17 mouse cellular contexts compared by ENCODE assay signal in the genomic region with DNA sequence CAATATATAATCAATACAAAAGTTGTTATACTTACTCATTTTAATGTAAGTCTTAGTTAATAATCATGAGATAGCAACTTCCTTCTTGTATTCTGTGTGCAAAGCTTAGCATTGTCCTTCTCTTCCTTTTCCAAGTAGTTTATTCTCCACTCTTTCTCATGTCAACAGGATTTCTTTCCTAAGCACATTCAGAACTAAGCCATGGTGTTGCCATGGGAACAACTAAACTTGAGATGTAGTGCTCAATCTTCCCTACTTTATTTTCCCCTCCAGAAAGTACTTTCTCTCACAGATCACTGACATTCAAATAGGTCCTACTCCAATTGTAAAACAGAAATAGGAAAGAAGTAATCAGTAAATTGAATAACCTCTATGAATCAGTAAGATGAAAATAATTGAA.
"Had no signal": no experiment of that assay in that cellular context is flagged by ENCODE, and none has a peak within 500 bp of the region (broad histone marks: within the 10 kb centered on the region; RNA-seq: fewer than 3 reads in every experiment).

No protein-coding gene starts in this region.

- DNase-seq: kidney, adult 2 months; kidney, postnatal 25 days; layer of hippocampus, adult 9-11 months; liver; lung, adult 18-20 months; lung, postnatal 10 days; lung, postnatal 36 days; thymus, adult 18-20 months; thymus, postnatal 36 days had no signal

- H3K9me3 ChIP-seq: limb, embryonic 10.5 days; limb, embryonic 13.5 days; liver, embryonic 12.5 days; liver, embryonic 15.5 days; lung, embryonic 15.5 days; megakaryocyte, embryonic 14.5 days; midbrain, embryonic 12.5 days had no signal

- H3K9ac ChIP-seq: limb, embryonic 13.5 days; liver, embryonic 12.5 days; liver, embryonic 15.5 days; lung, embryonic 15.5 days; midbrain, embryonic 12.5 days had no signal

- H3K4me3 ChIP-seq: layer of hippocampus, adult 2 months; limb, embryonic 10.5 days; limb, embryonic 13.5 days; liver, embryonic 12.5 days; liver, embryonic 15.5 days; lung, embryonic 15.5 days; megakaryocyte, embryonic 14.5 days; midbrain, embryonic 12.5 days had no signal

- ATAC-seq: liver, embryonic 12.5 days had no signal

- H3K36me3 ChIP-seq: limb, embryonic 10.5 days; limb, embryonic 13.5 days; liver, embryonic 12.5 days; liver, embryonic 15.5 days; lung, embryonic 15.5 days; midbrain, embryonic 12.5 days had no signal

- H3K4me1 ChIP-seq: limb, embryonic 10.5 days; limb, embryonic 13.5 days; liver, embryonic 12.5 days; liver, embryonic 15.5 days; lung, embryonic 15.5 days; megakaryocyte, embryonic 14.5 days; midbrain, embryonic 12.5 days had no signal

- H3K27me3 ChIP-seq: limb, embryonic 13.5 days; liver, embryonic 12.5 days; liver, embryonic 15.5 days; lung, embryonic 15.5 days; megakaryocyte, embryonic 14.5 days; midbrain, embryonic 12.5 days had no signal

- H3K27ac ChIP-seq: layer of hippocampus, adult 2 months; limb, embryonic 10.5 days; limb, embryonic 13.5 days; liver, embryonic 12.5 days; liver, embryonic 15.5 days; lung, embryonic 15.5 days; midbrain, embryonic 12.5 days had no signal

- H3K4me2 ChIP-seq: limb, embryonic 13.5 days; liver, embryonic 12.5 days; liver, embryonic 15.5 days; lung, embryonic 15.5 days; midbrain, embryonic 12.5 days had no signal
